In the genomic region with DNA sequence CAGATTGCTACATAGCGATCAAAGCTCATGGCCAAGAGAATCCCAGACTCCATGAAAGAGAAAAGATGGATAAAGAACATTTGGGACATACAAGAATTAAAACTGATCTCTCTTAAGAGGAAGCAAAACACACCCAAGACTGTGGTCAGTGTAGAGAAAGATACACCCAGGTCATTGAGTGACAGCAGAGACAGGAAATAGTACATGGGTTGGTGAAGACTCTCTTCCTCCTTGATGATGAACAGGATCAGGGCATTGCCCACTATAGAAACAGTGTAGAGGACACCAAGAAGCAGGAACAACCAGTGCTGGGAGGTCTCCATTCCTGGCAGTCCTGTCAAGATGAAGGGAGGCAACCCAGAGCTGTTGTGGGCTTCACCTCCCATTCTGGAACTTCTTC, we compare ENCODE assay signal across 15 mouse cellular contexts. TPM values are rescaled to one million over a fixed set of nuclear protein-coding genes. Genes with fewer than 3 reads are reported as not detected.
"Had no signal": no experiment of that assay in that cellular context is flagged by ENCODE, and none has a peak within 500 bp of the region (broad histone marks: within the 10 kb centered on the region; RNA-seq: fewer than 3 reads in every experiment).

No protein-coding gene starts in this region.

- DNase-seq: liver, postnatal 0 days; lung, adult 2 months; lung, postnatal 14 days; lung, postnatal 36 days; retina, postnatal 1 day; right cerebral cortex, adult 18-20 months; right cerebral cortex, postnatal 25 days; right cerebral cortex, postnatal 4 days; thymus, adult 2 months; thymus, postnatal 25 days; thymus, postnatal 4 days had no signal

- ATAC-seq: liver, postnatal 0 days; lung, postnatal 0 days; midbrain, embryonic 13.5 days; midbrain, embryonic 15.5 days had no signal

RNA-seq across cellular contexts. Expression of a gene that starts 2.0 kb away (rescaled TPM):
- total RNA-seq: midbrain, postnatal 0 days had no signal

RNA-seq across cellular contexts. Expression of a gene that starts 6.7 kb away (rescaled TPM):
- total RNA-seq: midbrain, postnatal 0 days had no signal

RNA-seq across cellular contexts. Expression of a gene that starts 12.5 kb away (rescaled TPM):
- total RNA-seq: midbrain, postnatal 0 days had no signal

RNA-seq across cellular contexts. Expression of a gene that starts 24.0 kb away (rescaled TPM):
- total RNA-seq: midbrain, postnatal 0 days had no signal

RNA-seq across cellular contexts. Expression of a gene that starts 26.1 kb away (rescaled TPM):
- total RNA-seq: midbrain, postnatal 0 days had no signal
